Mouse (Mus musculus): ENCODE measurements around the gene Acat2.
"Not testable (repeated sequence)": the region's sequence is repeated elsewhere in the genome, so short reads cannot be mapped to it uniquely, and the experiment has no call there.

- TF ChIP-seq GATA1 (IDR thresholded peaks at IDR 0.05; ENCODE audit: borderline replicate concordance, low read length); FLI1 (IDR thresholded peaks at IDR 0.05; ENCODE audit: low read length): not testable (repeated sequence)
These were observed 41.7 kb upstream of the Acat2 start for GRCm38 (mm10) chr17:13002243-13002642.
